Mouse (Mus musculus): ENCODE measurements around the gene Tuba3b.

DNA sequence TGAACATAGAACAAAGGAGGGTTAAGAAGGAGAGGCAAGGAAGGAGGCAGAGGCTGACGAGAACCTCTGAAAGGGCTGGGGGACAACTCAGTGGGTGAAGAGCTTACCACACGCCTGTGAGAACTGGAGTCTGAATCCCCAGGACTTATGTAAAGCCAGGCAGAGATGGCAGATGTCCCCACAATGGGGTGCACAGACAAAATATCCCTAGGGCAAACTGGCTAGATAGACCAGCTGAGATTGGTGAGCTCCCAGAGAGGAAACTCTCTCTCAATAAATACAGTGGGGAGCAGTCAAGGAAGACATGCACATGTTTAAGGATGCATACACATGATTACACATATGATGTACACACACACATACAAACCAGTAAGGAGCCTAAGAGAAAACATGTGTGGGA lies 11.4 kb upstream of the Tuba3b start:
- TF ChIP-seq MAX (IDR thresholded peaks at IDR 0.05) (no peak), CEBPB (IDR thresholded peaks at IDR 0.05; ENCODE audit: low read depth) (no peak), CTCF (IDR thresholded peaks at IDR 0.05; ENCODE audit: control insufficient read depth, insufficient read depth, insufficient read length) (no peak), MYOG (IDR thresholded peaks at IDR 0.05; ENCODE audit: control insufficient read depth, extremely low read depth, insufficient read length) (no peak), USF1 (IDR thresholded peaks at IDR 0.05; ENCODE audit: low read depth) (no peak), MYOD1 (IDR thresholded peaks at IDR 0.05; ENCODE audit: control insufficient read depth, insufficient read length, low read depth) (no peak), FOSL1 (IDR thresholded peaks at IDR 0.05; ENCODE audit: insufficient read depth, low read length, poor library complexity, severe bottlenecking) (no peak)

All from C2C12 (cell line).